Mouse (Mus musculus) left cerebral cortex, adult 8-10 months (tissue): ENCODE data around the gene Vmn1r42. TPM values are rescaled to one million over a fixed set of nuclear protein-coding genes. Genes with fewer than 3 reads are reported as not detected.
"Not testable (repeated sequence)": the region's sequence is repeated elsewhere in the genome, so short reads cannot be mapped to it uniquely, and the experiment has no call there.

Experiments
- DNase-seq, 2 experiments: peaks; one replicate each; pipeline ENCODE4 v3.0.0; 2022; ENCODE audit warnings: low spot score in 2 of 2
- total RNA-seq, 4 experiments: library from RNA; stranded (reverse); gene quantifications; 2 replicates each; pipeline ENCODE4 v1.2.4; 2022

The Vmn1r42 gene
- not detected for total RNA-seq

GRCm38 (mm10) chr6:89876313-89876712 lies at the start of gene Vmn1r42, which contains the start of gene Vmn1r43:
Gene Vmn1r42 (minus strand): TSS chr6:89876413.
Gene Vmn1r43 (minus strand): TSS chr6:89876413.
- not testable (repeated sequence) for DNase-seq

DNA sequence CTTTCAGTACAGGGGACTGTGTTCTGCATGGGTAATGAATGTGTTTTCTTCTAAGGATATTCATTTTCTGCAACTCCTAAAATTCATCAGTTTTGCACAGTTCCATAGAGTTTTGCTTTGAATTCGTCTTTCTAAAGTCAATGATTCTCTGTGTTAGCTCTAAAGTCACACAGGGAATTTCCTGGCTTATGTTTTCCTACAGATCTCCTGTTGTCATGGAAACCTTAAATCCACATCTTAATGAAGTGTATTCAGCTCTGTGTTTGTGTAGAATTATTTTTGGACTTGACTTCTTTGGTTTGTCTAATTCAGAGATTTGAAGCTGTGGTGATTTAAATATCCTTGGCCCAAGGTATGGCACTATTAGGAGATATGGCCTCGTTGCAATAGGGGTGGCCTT lies 7.6 kb upstream of the Vmn1r42 start:
- DNase-seq, result no peak

GRCm38 (mm10) chr6:89883360-89883759 lies 7.1 kb upstream of the Vmn1r42 start, which contains the start of gene Vmn1r44:
Gene Vmn1r44 (plus strand): TSS chr6:89883660.
- no peak for DNase-seq

DNA sequence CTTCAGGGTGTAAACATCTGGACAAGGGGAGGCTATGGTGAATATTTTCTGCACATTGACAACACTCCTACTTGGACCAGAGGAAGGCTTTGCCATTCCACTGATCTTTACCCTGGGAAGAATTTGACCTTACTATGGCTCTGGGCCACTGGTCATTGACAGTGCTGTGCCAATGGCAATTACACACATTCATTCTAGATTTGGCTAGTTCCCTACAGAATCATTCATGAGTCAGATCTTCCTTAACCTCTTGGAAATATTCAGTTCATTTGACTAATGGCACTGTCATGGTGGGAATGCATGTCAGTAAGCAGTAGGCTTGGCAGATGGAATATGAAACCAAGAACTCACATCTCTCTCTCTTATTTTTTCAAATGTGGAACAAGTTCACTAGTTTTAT lies 4.7 kb upstream of the Vmn1r42 start:
- DNase-seq, result no peak

DNA sequence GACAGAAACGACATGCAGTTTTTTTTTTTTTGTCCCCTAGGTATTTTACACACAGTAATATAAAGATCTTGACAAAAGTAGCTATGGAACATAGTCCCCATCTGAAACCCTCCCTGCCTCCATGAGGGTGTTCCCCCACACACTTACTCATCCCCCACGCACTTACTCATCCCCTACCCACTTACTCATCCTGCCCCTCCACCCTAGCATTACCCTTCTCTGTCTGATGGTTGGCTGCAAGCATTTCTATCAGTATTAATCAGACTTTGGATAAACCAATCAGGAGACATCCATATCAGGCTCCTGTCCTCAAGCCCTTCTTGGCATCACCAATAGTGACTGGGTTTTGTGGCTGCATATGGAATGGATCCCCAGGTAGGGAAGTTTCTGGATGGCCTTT lies 750 bp upstream of the Vmn1r42 start:
- no peak for DNase-seq

DNA sequence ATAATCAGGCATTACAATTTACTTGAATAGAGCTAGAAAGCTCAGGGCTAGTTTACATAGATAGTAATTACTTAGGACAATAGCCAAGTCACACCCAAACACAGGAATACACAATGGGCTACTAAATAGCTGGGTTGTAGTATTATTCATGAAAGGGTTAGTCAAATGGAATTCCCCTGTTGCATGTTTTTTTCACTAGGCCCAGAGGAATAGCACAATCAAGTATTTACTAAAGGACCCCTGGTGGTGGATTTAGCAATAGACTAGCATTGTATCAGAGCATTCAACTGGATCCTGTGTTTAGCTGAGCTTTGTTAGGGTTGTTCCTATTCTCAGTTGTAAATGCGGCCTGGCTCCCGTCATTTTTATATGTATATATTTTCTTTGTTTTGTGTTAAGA lies 8.2 kb downstream of the Vmn1r42 start:
- DNase-seq, result no peak

- no peak for DNase-seq
Observed at GRCm38 (mm10) chr6:89867276-89867675, 8.9 kb downstream of the Vmn1r42 start.

GRCm38 (mm10) chr6:89863792-89864191 lies 12.4 kb downstream of the Vmn1r42 start:
- DNase-seq, result no peak

GRCm38 (mm10) chr6:89859839-89860238 lies 16.4 kb downstream of the Vmn1r42 start:
- no peak for DNase-seq

GRCm38 (mm10) chr6:89857552-89857951 lies 18.7 kb downstream of the Vmn1r42 start:
- no peak for DNase-seq

Other genes with a start within 250 kb of the Vmn1r42 start
- gene Txnrd3, start 232.4 kb downstream of the Vmn1r42 start, total RNA-seq, result 1 to 10 TPM; 4.7 to 5.9 (median 5.6) TPM
- gene Vmn1r40, start 168.9 kb downstream of the Vmn1r42 start, total RNA-seq, result not detected
- not detected for gene Vmn1r41, start 135.6 kb downstream of the Vmn1r42 start, total RNA-seq
- gene Vmn1r43, start within 50 bp of the Vmn1r42 start, total RNA-seq, result not detected
- not detected for gene Vmn1r44, start 7.2 kb upstream of the Vmn1r42 start, total RNA-seq
- not detected for gene Vmn1r45, start 64.2 kb upstream of the Vmn1r42 start, total RNA-seq
- gene Vmn1r46, start 92.9 kb upstream of the Vmn1r42 start, total RNA-seq, result not detected
- gene Vmn1r47, start 139.7 kb upstream of the Vmn1r42 start, total RNA-seq, result under 1 TPM in 1 of 4 experiments, not detected in 3; 0.04 TPM
- gene Vmn1r48, start 160.4 kb upstream of the Vmn1r42 start, total RNA-seq, result not detected
- not detected for gene Vmn1r49, start 202.1 kb upstream of the Vmn1r42 start, total RNA-seq
- not detected for gene Vmn1r50, start 225.0 kb upstream of the Vmn1r42 start, total RNA-seq
- gene Vmn1r51, start 246.2 kb upstream of the Vmn1r42 start, total RNA-seq, result not detected